Mouse (Mus musculus) fat pad, adult 2 months (tissue): Measurements from ENCODE around the gene Pigv.
A peak's percentile ranks its signal among the peaks of the same experiment; 100 is the strongest.

Source experiments
- DNase-seq: peaks from one replicate; pipeline ENCODE4 v3.0.0-alpha.2; 2011; ENCODE audit warnings: low read depth, low spot score; ENCODE audit errors: extremely low read depth

Pigv gene

DNA sequence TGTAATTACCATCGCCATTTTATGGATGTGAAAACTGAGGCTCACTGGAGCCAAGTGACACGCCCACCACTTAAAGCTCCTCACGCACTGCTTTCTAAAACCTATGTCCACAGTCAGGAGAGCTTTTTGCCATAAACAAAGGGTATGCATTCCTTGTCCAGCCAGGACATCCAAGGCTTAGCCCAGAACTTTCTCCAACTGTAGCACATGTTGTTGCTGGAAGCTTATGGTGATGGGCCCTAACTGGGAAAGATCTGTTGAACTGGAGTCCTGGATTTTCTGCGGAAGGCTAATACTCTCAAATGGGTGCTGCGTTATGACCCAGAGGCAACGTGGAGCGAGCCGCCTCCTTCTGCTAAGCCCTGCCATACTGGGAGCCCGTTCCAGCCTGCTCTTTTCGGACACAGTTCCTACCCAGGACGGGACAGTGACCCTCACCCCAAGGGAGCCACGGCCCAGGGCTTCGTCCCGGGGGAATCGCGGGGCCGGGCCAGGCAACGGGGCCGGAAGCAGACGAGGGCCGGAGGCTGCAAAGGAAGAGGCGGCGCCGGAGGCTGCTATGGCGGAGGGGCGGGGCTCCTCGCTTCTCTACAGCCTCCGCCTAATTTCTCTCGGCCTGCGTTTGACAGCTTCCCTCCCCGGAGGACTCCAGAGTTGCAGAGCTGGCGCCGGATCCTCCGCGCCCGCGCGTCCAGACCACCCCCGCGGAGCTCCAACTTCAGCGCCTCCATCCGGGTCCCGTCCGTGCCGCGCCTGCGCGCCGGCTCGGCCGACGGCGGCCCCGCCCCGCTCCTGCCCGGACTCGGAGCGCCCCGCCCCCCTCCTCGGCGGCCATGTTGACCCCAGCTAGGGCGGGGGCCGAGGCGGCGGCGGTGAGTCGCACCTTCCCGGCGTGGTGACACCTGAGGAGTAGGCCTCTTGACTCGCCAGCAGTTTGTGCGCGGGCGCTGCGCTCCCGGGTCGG is at the start of gene Pigv:
Gene Pigv (minus strand): TSS at position 767 of the 964 bp plus-strand sequence.
- DNase-seq: no peak

GRCm38 (mm10) chr4:133719791-133720190 is 47.3 kb upstream of the Pigv start:
- no peak for DNase-seq

GRCm38 (mm10) chr4:133712755-133713154 is 40.3 kb upstream of the Pigv start:
- DNase-seq: no peak

GRCm38 (mm10) chr4:133711307-133712076 is 39.0 kb upstream of the Pigv start:
- no peak for DNase-seq

- DNase-seq: no peak
Observed at GRCm38 (mm10) chr4:133709395-133709794, 36.9 kb upstream of the Pigv start.

DNA sequence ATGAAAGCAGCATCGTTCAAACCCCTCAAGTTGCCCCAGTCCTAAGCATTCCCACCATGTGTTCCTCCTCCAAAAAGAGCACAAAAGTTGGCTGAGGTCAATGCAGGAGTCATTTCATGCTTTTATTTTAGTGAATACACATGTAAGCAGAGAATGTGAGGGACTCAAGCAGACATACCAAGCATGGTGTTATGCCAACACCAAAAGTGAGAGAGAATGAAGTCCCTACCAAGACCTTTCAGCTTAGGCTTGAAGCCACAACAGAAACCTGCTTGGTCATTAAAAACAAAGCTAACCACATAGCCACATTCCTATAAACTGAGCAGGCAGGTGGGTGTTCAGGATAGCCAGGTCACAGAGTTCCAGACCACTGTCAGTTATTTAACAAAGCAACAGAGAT is 35.0 kb upstream of the Pigv start:
- DNase-seq: no peak

- DNase-seq: no peak
Observed at GRCm38 (mm10) chr4:133706956-133707355, 34.5 kb upstream of the Pigv start.

GRCm38 (mm10) chr4:133705062-133705461 is 32.6 kb upstream of the Pigv start:
- DNase-seq: no peak

GRCm38 (mm10) chr4:133700905-133701368 is 28.5 kb upstream of the Pigv start:
- no peak for DNase-seq

- DNase-seq: no peak
Observed at GRCm38 (mm10) chr4:133695363-133695762, 22.9 kb upstream of the Pigv start.

GRCm38 (mm10) chr4:133690252-133690651 is 17.8 kb upstream of the Pigv start:
- no peak for DNase-seq

- no peak for DNase-seq
Observed at GRCm38 (mm10) chr4:133688417-133689067, 16.1 kb upstream of the Pigv start.

DNA sequence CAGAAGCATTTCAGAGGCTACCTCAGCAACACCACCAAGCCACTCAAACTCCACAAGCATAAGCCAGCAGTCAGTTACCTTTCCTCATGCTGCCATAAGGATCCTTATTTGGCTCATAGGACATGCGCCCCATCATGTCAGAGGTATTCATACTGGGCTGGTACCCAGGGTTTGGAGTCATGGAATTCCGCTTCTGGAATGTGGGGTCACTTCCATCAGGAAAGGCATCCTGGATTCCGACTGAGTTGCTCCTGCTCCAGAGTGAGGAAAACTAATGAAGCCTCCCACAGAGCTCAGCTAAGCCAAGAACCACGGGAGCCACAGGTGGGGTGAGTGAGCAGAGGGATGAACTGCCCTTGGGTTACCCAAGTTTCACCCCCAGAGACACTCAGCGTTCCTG is 14.7 kb upstream of the Pigv start:
- no peak for DNase-seq

DNA sequence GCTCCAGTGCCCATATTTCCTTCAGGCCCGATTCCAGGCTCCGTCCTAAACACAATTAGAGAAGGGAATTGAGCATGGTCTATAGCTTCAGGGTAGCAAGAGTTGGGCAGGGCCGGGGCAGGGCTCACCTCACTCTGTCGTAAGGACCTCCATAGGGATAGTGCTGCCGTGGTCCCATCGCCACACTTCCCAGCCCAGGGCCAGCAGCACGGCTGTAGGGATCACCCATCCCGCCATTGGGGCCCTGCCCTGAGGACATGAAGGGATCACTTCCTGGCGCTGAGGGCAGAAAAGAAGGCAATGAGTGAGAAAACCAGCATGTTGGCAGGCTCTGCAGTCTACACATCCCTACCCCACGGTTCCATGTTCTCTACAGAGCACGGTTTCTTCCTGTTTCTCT is 14.1 kb upstream of the Pigv start:
- no peak for DNase-seq

DNA sequence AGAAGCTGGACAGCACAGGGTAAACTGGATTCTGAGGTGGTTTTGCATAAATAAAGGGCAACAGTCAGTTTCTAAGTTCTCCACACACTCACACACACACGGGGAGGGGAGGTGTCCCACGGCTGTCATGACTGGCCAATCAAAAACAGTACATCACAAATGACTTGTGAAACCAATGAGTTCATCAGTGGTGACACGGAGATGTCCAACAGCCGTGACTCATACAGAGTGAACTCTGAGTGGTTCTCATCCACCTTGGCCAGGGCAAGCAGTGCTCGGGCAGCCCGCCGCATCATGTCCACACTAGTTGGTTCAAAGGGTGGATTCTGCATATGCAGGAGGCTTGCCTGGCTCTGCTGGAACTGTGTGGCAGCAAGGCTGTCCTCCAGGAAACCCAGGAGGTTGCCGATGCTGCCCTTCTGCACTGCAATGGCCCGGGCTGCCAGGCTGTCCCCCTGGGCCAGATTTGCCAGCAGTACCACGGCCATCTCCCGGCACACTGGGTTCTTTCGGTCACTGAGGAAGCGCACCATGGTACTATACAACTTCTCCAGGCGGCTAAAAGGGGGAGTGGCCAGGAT is 7.8 kb upstream of the Pigv start:
- no peak for DNase-seq

DNA sequence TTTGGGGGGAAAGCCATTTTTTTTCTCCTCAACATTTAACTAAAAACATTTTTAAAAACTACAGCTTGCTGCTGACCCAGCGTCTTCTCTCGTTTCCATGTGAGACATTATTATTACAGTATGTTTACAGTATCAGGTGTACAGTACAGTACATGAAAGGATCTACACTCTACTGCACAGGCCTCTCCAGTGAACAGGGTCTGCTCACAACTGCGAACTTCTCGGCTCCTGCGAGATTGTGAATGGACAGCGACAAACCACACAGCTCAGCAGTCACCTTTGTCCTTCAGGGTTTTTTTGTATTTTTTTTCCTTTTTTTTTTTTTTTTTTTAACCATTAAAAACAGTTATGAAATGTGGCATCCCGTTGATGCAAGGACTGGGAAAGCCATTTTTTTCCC is 7.2 kb upstream of the Pigv start:
- DNase-seq: no peak

GRCm38 (mm10) chr4:133677266-133677665 is 4.8 kb upstream of the Pigv start:
- no peak for DNase-seq

GRCm38 (mm10) chr4:133676189-133676588 is 3.7 kb upstream of the Pigv start:
- peak; percentile 71 for DNase-seq

DNA sequence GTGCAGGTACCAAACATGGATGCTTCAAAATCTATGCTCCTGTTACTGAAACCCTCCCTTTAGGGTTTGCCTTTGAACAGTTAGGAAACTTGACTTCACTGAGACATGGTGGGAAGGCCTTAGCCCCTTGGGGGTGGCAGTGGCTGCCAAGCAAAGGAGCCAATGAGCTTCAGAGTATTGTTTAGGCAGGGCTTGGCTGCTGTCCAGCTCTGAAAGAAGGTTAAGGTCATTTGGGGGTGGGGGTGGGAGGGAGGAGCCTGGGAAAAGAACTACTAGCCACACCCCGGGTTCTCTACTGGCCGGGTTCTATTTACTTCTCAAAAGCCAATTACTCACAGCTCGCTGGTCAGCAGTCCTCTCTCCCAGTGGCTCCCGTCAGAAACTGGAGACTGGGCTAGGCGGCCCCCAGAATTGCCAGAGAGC is 3.2 kb upstream of the Pigv start:
- no peak for DNase-seq

- DNase-seq: no peak
Observed at GRCm38 (mm10) chr4:133674331-133674695, 1.9 kb upstream of the Pigv start.
